Mouse (Mus musculus) small intestine, adult 2 months (tissue): ENCODE measurements around the gene Gm17175. TPM values are rescaled to one million over a fixed set of nuclear protein-coding genes. Genes with fewer than 3 reads are reported as not detected.
"Not testable (repeated sequence)": the region's sequence is repeated elsewhere in the genome, so short reads cannot be mapped to it uniquely, and the experiment has no call there.

Source experiments
- H3K27ac ChIP-seq: fragments of 200-500 bp; 2 replicates; pipeline ENCODE4 v1.5.1; 2012; ENCODE audit warnings: low read depth, low read length, control low read depth, inconsistent platforms; ENCODE audit not compliant: insufficient read depth
- H3K27me3 ChIP-seq: fragments of 200-500 bp; 2 replicates; pipeline ENCODE4 v1.6.1; 2012; ENCODE audit warnings: mild to moderate bottlenecking, moderate library complexity, low read length, inconsistent platforms; ENCODE audit not compliant: control insufficient read depth, insufficient read depth
- H3K36me3 ChIP-seq: fragments of 200-500 bp; 2 replicates; pipeline ENCODE4 v1.6.1; 2012; ENCODE audit warnings: mild to moderate bottlenecking, low read length, control low read depth, inconsistent platforms; ENCODE audit not compliant: control insufficient read depth, insufficient read depth
- H3K4me1 ChIP-seq: fragments of 200-500 bp; 2 replicates; pipeline ENCODE4 v1.6.1; 2012; ENCODE audit warnings: low read length, inconsistent platforms, mixed read lengths; ENCODE audit not compliant: control insufficient read depth, insufficient read depth, insufficient read length
- H3K4me3 ChIP-seq: fragments of 200-500 bp; 2 replicates; pipeline ENCODE4 v1.5.1; 2012; ENCODE audit warnings: low read depth, mild to moderate bottlenecking, control low read depth, inconsistent platforms, low read length, moderate library complexity
- CTCF ChIP-seq: fragments of 200-500 bp; IDR thresholded peaks from 2 replicates; pipeline ENCODE4 v1.5.1; 2012; ENCODE audit warnings: low read depth, mild to moderate bottlenecking, control low read depth, inconsistent platforms, low read length, moderate library complexity, mixed read lengths; ENCODE audit not compliant: insufficient replicate concordance, insufficient read length; ENCODE audit errors: extremely low read depth
- POLR2A ChIP-seq: fragments of 200-500 bp; IDR thresholded peaks from 2 replicates; pipeline ENCODE4 v1.6.1; 2012; ENCODE audit warnings: low read depth, mild to moderate bottlenecking, control low read depth, inconsistent platforms, low read length, moderate library complexity
- WGBS: fragments of 180-500 bp; shearing (Covaris S2); methylation state at CpG from one replicate; pipeline ENCODE4 v1.1.7; 2018; 5-methylcytosine and 5-hydroxymethylcytosine counted together
- polyA plus RNA-seq: library from polyadenylated mRNA; depleted of rRNA; stranded (reverse); fragments of >200 nt; gene quantifications from 2 replicates; pipeline ENCODE4 v1.2.3, GENCODE M21; 2012; rRNA removed

Gene Gm17175
- polyA plus RNA-seq, result not detected in 2 replicates

GRCm38 (mm10) chr14:51573963-51574362 is at the start of gene Gm17175:
Gene Gm17175 (minus strand): TSS chr14:51574063.
- H3K27ac ChIP-seq, H3K4me3 ChIP-seq, H3K27me3 ChIP-seq, H3K4me1 ChIP-seq, H3K36me3 ChIP-seq: not testable (repeated sequence)
- 88% methylated on average over 2 of the region's 2 CpGs for WGBS

GRCm38 (mm10) chr14:51611210-51611609 is 37.3 kb upstream of the Gm17175 start, which contains the start of gene Gm17078:
Gene Gm17078 (minus strand): TSS chr14:51611310.
- Histone ChIP-seq H3K27ac (no peak within 1 kb of the TSS), H3K4me3 (no peak within 1 kb of the TSS), H3K36me3 (no peaks in the 10 kb centered on the region), H3K4me1 (no peaks in the 10 kb centered on the region), H3K27me3 (no peaks in the 10 kb centered on the region)
- WGBS, result 81% methylated on average over 1 of the region's 1 CpGs
- TF ChIP-seq CTCF (no peak), POLR2A (no peak)

DNA sequence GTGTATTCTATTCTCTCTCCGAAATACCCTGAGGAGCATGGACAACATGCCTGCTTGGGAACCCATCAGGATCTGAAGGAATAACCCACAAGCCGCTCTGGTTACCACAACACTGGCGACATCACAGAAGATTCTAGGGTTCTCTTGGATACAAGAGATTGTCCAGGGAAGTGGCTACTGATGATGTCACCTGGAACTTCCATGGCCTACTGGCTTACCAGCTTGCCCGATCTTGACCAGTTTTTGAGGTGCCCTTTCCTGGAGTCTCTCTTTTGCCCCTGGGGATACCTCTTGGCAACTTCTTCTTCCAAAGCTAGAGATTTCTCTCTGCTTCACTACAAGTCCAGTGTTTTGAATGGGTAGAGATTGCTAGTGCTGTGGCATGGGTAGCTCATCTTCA is 18.2 kb upstream of the Gm17175 start, which contains the start of gene Gm17174:
Gm17174 (minus strand) TSS at position 101 of the 400 bp plus-strand sequence.
- not testable (repeated sequence) for H3K36me3 ChIP-seq, H3K4me1 ChIP-seq, H3K4me3 ChIP-seq, H3K27me3 ChIP-seq, H3K27ac ChIP-seq
- 94% methylated on average over 4 of the region's 4 CpGs for WGBS

DNA sequence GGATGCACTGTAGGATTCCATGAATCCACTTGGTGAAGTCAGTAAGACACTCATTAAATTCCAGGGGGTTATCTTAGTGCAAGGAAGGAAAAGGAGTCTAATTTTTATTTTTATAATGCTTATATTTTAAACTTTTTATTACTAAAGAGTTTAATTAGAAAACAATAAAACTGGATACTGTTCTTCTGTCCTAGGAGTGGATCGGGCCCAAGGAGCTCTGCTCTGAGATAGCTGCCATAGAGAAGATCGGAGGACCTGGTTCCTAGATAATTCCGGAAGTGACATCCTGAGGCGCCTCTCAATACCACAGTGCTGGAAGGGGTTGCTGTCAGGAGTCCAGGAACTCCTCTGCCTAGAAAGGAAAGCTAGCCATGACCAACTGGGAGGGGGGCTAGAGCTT is 21.4 kb downstream of the Gm17175 start, which contains the start of gene Gm5622:
Gm5622 (plus strand) TSS at position 301 of the 400 bp plus-strand sequence.
- WGBS, result 94% methylated on average over 4 of the region's 4 CpGs
- Histone ChIP-seq H3K4me1 (no peaks in the 10 kb centered on the region), H3K27ac (no peak within 1 kb of the TSS), H3K4me3 (no peak within 1 kb of the TSS), H3K27me3 (no peaks in the 10 kb centered on the region), H3K36me3 (no peaks in the 10 kb centered on the region)
- TF ChIP-seq POLR2A, result no peak
- no peak for TF ChIP-seq CTCF

Other genes with a start within 250 kb of the Gm17175 start
- not detected in 2 replicates for gene Gm7247, start 212.3 kb downstream of the Gm17175 start, polyA plus RNA-seq
- gene Vmn2r88, start 163.2 kb downstream of the Gm17175 start, polyA plus RNA-seq, result not detected in 2 replicates
- not detected in 2 replicates for gene Vmn2r89, start 122.2 kb downstream of the Gm17175 start, polyA plus RNA-seq
- not detected in 2 replicates for gene Gm5622, start 21.3 kb downstream of the Gm17175 start, polyA plus RNA-seq
- not detected in 2 replicates for gene Gm17174, start 18.1 kb upstream of the Gm17175 start, polyA plus RNA-seq
- gene Gm17078, start 37.2 kb upstream of the Gm17175 start, polyA plus RNA-seq, result not detected in 2 replicates
- gene Gm4181, start 61.6 kb upstream of the Gm17175 start, polyA plus RNA-seq, result not detected in 2 replicates
- gene Gm17079, start 121.4 kb upstream of the Gm17175 start, polyA plus RNA-seq, result not detected in 2 replicates
- not detected in 2 replicates for gene Gm5800, start 143.1 kb upstream of the Gm17175 start, polyA plus RNA-seq
- 46.7 and 466 TPM in 2 replicates for gene Ang4, start 199.5 kb upstream of the Gm17175 start, polyA plus RNA-seq
- 0.13 TPM in 1 of 2 replicates, not detected in the other for gene AY358078, start 226.0 kb upstream of the Gm17175 start, polyA plus RNA-seq